Mouse (Mus musculus) forebrain, embryonic 11.5 days (tissue): ENCODE data around the gene Nudt8. TPM values are rescaled to one million over a fixed set of nuclear protein-coding genes. Genes with fewer than 3 reads are reported as not detected.
A peak's percentile ranks its signal among the peaks of the same experiment; 100 is the strongest.

Experiments used
- ATAC-seq: fragments of 200-750 bp; cut with Nextera tagmentation; replicated peaks from 2 replicates; pipeline ENCODE4 v1.8.0; 2017; ENCODE audit warnings: moderate TSS enrichment; ENCODE audit not compliant: low FRiP score
- DNase-seq: peaks from one replicate; pipeline ENCODE4 v3.0.0-alpha.2; 2017; ENCODE audit warnings: low spot score
- H3K27ac ChIP-seq: fragments of 300-500 bp; sonication (generic); 2 replicates; pipeline ENCODE4 v1.5.1; 2014; ENCODE audit warnings: low read depth, low read length
- H3K27me3 ChIP-seq: fragments of 300-500 bp; sonication (generic); 2 replicates; pipeline ENCODE4 v1.6.1; 2014; ENCODE audit warnings: mild to moderate bottlenecking, low read length, mixed read lengths; ENCODE audit not compliant: control insufficient read depth, insufficient read depth
- H3K36me3 ChIP-seq: fragments of 300-500 bp; sonication (generic); 2 replicates; pipeline ENCODE4 v1.6.1; 2014; ENCODE audit warnings: mild to moderate bottlenecking, low read length, moderate library complexity, mixed read lengths; ENCODE audit not compliant: control insufficient read depth, insufficient read depth
- H3K4me1 ChIP-seq: fragments of 300-500 bp; sonication (generic); replicated peaks from 2 replicates; pipeline ENCODE4 v1.6.1; 2014; ENCODE audit warnings: low read length, mixed read lengths; ENCODE audit not compliant: control insufficient read depth, insufficient read depth
- H3K4me2 ChIP-seq: fragments of 300-500 bp; sonication (generic); 2 replicates; pipeline ENCODE4 v1.6.1; 2014; ENCODE audit warnings: low read depth, mild to moderate bottlenecking, low read length, moderate library complexity, mixed read lengths; ENCODE audit not compliant: severe bottlenecking
- H3K4me3 ChIP-seq: fragments of 300-500 bp; sonication (generic); 2 replicates; pipeline ENCODE4 v1.5.1; 2014; ENCODE audit warnings: low read depth, low read length
- H3K9ac ChIP-seq: fragments of 300-500 bp; sonication (generic); 2 replicates; pipeline ENCODE4 v1.6.1; 2014; ENCODE audit warnings: low read length
- H3K9me3 ChIP-seq: fragments of 300-500 bp; sonication (generic); 2 replicates; pipeline ENCODE4 v1.6.1; 2016; ENCODE audit warnings: low read length, mixed read lengths; ENCODE audit not compliant: control insufficient read depth
- WGBS: fragments of 180-500 bp; shearing (Covaris S2); extraction: QIAGEN DNeasy Blood & Tissue Kit; methylation state at CpG from one replicate; pipeline ENCODE4 v1.1.7; 2014; 5-methylcytosine and 5-hydroxymethylcytosine counted together
- polyA plus RNA-seq: library from polyadenylated mRNA; unstranded; fragments of >200 nt; fragmentation: Nextera tagmentation; extraction: Ambion mirVana; gene quantifications from 2 replicates; pipeline ENCODE4 v1.2.1, GENCODE M21; 2014

Gene Nudt8
- polyA plus RNA-seq, 1 experiment from 2014 or later: 21.9 TPM

- H3K4me3 ChIP-seq: peak within 1 kb of the TSS; percentile 76
- ATAC-seq: peak; percentile 99
These were observed 12.1 kb downstream of the Nudt8 start, which contains the start of gene Ndufv1 for GRCm38 (mm10) chr19:4012432-4013022. TSS of gene Ndufv1 (minus strand) at chr19:4012806.

DNA sequence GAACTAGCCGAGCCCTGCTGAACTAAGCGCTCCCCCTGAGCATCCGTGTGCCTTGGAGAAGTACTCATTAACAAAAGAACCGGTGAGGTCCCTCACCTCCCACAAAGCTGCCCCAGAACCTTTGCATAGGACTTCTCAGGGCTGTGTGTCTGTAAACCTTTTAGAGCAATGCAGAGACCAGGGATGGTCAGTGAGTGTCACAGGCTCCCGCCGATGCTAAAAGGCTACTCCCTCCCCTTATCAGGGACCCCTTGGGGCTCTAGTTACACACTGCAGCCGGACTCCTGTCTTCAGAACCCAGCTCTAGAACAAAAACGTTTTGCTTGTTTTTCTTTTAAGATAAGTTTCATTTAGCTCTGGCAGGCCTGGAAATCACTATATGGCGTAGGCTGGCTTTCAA lies 12.7 kb downstream of the Nudt8 start:
- DNase-seq (no peak), ATAC-seq (no peak; the same call in 1 of the 2 replicates)
- H3K27ac ChIP-seq: no peak overlapping the region
- H3K9ac ChIP-seq: peak overlapping the region; percentile 59
- peaks cover 5% of the 10 kb centered on the region; the same call in 1 of the 2 replicates for H3K4me1 ChIP-seq
- peak overlapping the region; percentile 52 for H3K4me2 ChIP-seq
- H3K36me3 ChIP-seq: no peaks in the 10 kb centered on the region; the same call in 1 of the 2 replicates
- H3K27me3 ChIP-seq: no peaks in the 10 kb centered on the region
- 21% methylated on average over 9 of the region's 9 CpGs for WGBS
- H3K9me3 ChIP-seq: no peaks in the 10 kb centered on the region
- H3K4me3 ChIP-seq: peak overlapping the region; percentile 76

More at GRCm38 (mm10) chr19:4012432-4013022, 12.1 kb downstream of the Nudt8 start, which contains the start of gene Ndufv1:
- peak within 1 kb of the TSS; percentile 65 for H3K4me2 ChIP-seq
- no peaks in the 10 kb centered on the region for H3K9me3 ChIP-seq
- H3K36me3 ChIP-seq: no peaks in the 10 kb centered on the region; the same call in 1 of the 2 replicates
- peak; percentile 98 for DNase-seq
- H3K27me3 ChIP-seq: no peaks in the 10 kb centered on the region
- under 1% methylated on average over 45 of the region's 45 CpGs for WGBS
- H3K9ac ChIP-seq: peak within 1 kb of the TSS; percentile 64
- no peak within 1 kb of the TSS for H3K27ac ChIP-seq
- H3K4me1 ChIP-seq: peaks cover 5% of the 10 kb centered on the region; the same call in 1 of the 2 replicates

GRCm38 (mm10) chr19:4014802-4015201 lies 14.4 kb downstream of the Nudt8 start:
- Histone ChIP-seq H3K36me3 (no peaks in the 10 kb centered on the region; the same call in 1 of the 2 replicates), H3K27me3 (no peaks in the 10 kb centered on the region), H3K9me3 (no peaks in the 10 kb centered on the region), H3K4me2 (no peak overlapping the region), H3K4me1 (peaks cover 5% of the 10 kb centered on the region; the same call in 1 of the 2 replicates), H3K27ac (no peak overlapping the region), H3K4me3 (no peak overlapping the region), H3K9ac (no peak overlapping the region)
- ATAC-seq: no peak
- no peak for DNase-seq

DNA sequence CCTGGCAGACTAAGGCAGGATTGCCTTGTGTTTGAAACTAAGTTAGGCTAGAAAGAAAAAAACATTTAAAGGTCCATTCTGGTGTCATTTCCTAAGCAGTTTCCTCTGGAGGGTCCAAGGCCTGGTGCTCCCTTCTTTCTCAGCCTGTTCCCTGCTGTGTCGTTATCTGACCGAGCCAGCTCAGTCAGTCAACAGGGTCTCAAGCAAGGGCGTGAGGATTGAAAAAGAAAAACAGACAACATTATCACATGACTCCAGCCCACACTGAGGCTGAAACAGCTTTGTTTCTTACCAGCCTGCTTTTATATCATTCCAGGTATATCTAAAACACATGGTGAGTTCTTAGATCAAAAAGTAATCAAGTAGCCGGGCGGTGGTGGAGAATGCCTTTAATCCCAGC lies 15.3 kb downstream of the Nudt8 start:
- Histone ChIP-seq H3K36me3 (no peaks in the 10 kb centered on the region; the same call in 1 of the 2 replicates), H3K9ac (no peak overlapping the region), H3K27ac (no peak overlapping the region), H3K4me2 (no peak overlapping the region), H3K4me1 (peaks cover 5% of the 10 kb centered on the region; the same call in 1 of the 2 replicates), H3K9me3 (no peaks in the 10 kb centered on the region), H3K4me3 (no peak overlapping the region), H3K27me3 (no peaks in the 10 kb centered on the region)
- DNase-seq: no peak
- no peak for ATAC-seq
- 66% methylated on average over 5 of the region's 5 CpGs for WGBS

- Histone ChIP-seq H3K4me1 (no peaks in the 10 kb centered on the region; the same call in 1 of the 2 replicates), H3K4me3 (no peak overlapping the region), H3K36me3 (no peaks in the 10 kb centered on the region), H3K4me2 (no peak overlapping the region), H3K9me3 (no peaks in the 10 kb centered on the region), H3K9ac (no peak overlapping the region), H3K27me3 (no peaks in the 10 kb centered on the region), H3K27ac (no peak overlapping the region)
- ATAC-seq (no peak), DNase-seq (no peak)
- WGBS: 69% methylated on average over 10 of the region's 10 CpGs
These were observed 17.7 kb downstream of the Nudt8 start for GRCm38 (mm10) chr19:4017921-4018587.

DNA sequence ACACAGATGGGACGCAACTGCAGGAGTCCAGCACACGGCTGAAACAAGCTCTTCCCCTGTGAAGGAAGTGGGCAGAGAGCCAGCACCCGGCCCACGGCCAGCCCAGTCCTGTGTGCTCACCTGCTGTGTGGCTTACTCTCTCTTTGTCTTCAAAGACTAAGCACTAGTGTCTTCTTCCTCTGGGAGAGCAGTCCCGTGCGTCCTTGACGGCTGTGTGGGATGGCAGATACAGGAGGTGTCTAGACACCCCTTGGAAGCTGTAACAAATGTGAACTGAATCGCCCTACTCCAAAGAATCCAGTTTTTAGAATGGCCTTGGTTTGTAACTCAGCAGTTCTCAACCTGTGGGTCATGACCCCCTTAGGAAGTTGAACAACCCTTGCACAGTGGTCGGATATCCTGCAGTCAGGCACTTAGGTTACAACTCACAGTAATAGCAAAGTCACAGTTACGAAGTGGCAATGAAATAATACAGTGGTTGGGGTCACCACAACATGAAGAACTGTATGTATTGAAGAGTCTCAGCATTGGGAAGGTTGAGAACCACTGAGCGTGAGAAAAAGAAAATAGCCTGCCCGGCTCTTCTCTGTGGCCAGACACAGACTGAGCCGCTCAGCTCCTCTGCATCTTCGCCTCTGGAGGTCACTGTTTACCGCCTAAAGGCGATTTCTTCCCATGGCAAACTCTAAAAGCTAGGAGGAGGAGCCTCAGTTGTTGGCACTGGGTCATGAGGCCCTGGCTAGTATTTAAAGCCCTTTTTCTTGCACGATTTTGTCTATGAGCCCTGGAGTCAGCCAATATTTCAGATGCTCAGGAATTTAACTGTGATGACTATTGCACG lies 18.6 kb downstream of the Nudt8 start:
- Histone ChIP-seq H3K4me1 (no peaks in the 10 kb centered on the region; the same call in 1 of the 2 replicates), H3K27me3 (no peaks in the 10 kb centered on the region), H3K9me3 (no peaks in the 10 kb centered on the region), H3K9ac (no peak overlapping the region), H3K27ac (no peak overlapping the region), H3K36me3 (no peaks in the 10 kb centered on the region), H3K4me2 (no peak overlapping the region), H3K4me3 (no peak overlapping the region)
- DNase-seq: peak; percentile 72
- no peak for ATAC-seq
- WGBS: 37% methylated on average over 18 of the region's 18 CpGs

DNA sequence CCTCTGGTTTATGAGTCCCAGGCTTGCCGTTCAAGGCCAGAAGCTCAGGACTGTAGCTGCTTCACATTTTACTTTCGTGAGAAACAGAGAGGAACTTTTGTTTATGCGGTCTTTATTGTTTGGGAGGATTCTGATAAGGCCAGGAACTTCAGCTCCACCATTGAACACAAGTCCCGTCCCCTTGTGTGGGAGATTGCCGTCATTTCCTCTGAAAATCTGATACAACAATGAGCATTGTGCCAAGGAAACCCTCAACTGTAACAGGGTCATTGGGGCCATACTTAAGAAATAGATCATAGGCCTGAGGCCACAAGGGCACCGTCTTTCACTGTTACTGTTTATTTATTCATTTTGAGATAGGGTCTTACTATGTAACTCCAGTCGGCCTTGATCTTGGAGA lies 22.8 kb downstream of the Nudt8 start:
- Histone ChIP-seq H3K27ac (no peak overlapping the region), H3K9ac (no peak overlapping the region), H3K36me3 (no peaks in the 10 kb centered on the region), H3K4me2 (no peak overlapping the region), H3K9me3 (no peaks in the 10 kb centered on the region; the same call in 1 of the 2 replicates), H3K4me1 (no peaks in the 10 kb centered on the region; the same call in 1 of the 2 replicates), H3K27me3 (no peaks in the 10 kb centered on the region), H3K4me3 (no peak overlapping the region)
- WGBS: 79% methylated on average over 7 of the region's 7 CpGs
- ATAC-seq (no peak), DNase-seq (no peak)

DNA sequence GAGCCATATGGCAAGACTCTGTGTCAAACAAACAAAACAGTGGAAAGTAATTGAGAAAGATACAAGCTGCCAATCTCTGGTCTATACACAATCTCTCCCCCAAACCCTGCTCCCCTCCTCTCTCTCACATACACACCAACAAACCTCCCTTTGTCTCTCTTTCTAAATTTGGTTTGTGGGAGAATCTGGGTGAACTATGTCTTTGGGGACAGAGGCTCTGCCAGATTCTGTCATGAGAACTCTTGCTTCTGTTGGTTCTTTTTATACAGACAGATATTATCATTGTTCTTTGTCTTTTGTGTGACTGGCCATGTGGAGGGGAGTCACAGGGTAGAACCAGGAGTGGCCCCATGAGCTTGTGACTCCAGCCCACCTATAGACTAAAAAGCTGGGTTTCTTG lies 27.2 kb downstream of the Nudt8 start:
- no peak overlapping the region for H3K27ac ChIP-seq
- no peak overlapping the region for H3K4me3 ChIP-seq
- H3K9ac ChIP-seq: no peak overlapping the region
- no peaks in the 10 kb centered on the region; the same call in 1 of the 2 replicates for H3K9me3 ChIP-seq
- no peaks in the 10 kb centered on the region for H3K27me3 ChIP-seq
- H3K4me1 ChIP-seq: no peaks in the 10 kb centered on the region
- no peak for DNase-seq
- no peaks in the 10 kb centered on the region for H3K36me3 ChIP-seq
- no peak overlapping the region for H3K4me2 ChIP-seq
- no peak for ATAC-seq
